Mouse (Mus musculus) spleen, adult 18-20 months (tissue): Measurements from ENCODE around the gene Rarg.

ENCODE experiments used
- DNase-seq, 2 experiments: peaks; one replicate each; pipeline ENCODE4 v3.0.0; 2022; ENCODE audit warnings: mixed read lengths in 2 of 2

The Rarg gene

DNA sequence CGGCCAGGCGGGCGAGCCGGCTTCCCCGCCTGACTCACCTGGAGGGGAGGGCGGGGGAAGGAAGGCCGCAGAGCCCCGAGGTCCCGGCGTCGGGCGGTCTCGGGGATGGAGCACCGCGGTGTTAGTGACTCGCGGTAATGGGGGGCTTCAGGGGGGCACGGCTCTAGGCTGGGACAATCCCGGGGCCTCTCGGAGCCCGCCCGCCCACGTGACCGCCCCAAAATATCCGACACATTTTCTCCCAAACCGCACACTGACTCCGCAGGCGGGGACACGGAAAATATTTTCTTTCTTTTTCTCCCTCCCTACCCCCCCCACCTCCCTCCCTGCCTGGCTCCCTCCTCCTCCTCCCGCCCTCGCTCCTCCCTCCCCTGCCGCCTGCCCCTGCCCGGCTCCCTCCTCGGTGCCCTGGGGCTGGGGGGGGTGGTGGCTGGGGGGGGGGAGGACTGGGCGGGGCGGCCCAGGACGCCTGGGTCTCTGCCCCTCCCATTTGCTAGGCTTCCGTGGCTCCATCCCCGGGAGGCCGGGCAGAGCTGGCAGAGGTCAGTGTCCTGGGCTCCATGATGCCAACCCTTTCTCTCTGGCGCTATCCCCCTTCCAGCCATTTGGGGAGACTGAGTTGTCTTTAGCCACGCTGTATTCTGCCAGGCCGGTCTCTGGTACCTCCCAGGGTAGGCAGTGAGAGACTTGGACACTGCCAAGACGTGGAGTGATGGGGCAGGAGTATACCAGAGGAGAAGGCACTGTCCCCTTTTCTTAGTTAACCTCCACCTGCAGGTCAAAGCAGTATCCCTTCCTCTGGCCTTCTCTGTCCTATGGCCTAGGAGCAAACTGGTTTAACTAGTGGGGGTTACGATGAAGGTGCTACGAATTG, at the start of gene Rarg:
Rarg (minus strand) TSS at position 316 of the 874 bp plus-strand sequence.
- peak in 1 of 2 experiments; percentile 26 for DNase-seq

DNA sequence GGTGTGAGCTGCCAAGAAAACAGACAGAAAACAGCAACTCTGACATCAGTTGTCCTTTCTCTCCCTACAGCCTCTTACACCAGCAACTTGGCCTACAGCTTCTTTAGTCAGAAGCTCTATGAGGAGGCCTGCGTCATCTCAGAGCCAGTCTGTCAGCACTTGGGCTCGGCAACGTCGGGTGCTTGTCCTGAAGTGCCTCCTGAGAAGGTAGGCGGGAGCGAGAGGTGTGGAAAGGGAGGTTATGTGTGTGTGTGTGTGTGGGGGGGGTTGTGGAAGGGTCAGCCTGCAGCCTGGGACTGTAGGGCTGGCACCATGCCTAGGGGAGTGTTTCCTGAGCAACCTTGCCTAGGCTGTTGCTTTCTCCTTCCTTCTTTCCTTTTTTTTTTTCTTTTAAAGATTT, 45.2 kb upstream of the Rarg start:
- DNase-seq: no peak

DNA sequence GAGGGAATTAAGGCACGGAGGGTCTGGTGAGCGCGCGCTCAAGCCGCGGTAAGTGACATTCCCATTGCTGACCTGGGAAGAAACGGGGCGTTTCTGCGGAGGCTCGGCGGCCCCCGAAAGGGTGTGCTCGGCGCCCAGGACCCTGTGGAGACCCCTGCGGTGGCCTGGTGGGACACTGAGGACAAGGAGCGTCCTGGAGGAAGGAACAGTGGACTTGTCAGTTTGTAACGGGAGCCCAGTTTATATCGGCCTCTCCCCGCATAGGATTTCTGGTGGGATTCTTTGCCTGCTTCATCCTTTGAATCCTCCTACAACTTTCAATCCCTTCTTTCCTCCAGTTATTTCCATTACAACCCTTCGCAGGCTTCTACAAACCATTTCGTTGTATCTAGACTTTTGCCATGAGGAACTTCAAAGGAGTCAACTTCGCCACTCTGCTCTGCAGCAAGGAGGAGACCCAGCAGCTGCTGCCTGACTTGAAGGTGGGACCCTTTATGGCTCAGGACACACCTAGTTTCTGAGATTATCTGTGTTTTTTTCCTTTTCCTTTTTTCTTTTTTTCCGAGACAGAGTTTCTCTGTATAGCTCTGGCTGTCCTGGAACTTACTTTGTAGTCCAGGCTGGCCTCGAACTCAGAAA, 39.2 kb upstream of the Rarg start:
- no peak for DNase-seq

DNA sequence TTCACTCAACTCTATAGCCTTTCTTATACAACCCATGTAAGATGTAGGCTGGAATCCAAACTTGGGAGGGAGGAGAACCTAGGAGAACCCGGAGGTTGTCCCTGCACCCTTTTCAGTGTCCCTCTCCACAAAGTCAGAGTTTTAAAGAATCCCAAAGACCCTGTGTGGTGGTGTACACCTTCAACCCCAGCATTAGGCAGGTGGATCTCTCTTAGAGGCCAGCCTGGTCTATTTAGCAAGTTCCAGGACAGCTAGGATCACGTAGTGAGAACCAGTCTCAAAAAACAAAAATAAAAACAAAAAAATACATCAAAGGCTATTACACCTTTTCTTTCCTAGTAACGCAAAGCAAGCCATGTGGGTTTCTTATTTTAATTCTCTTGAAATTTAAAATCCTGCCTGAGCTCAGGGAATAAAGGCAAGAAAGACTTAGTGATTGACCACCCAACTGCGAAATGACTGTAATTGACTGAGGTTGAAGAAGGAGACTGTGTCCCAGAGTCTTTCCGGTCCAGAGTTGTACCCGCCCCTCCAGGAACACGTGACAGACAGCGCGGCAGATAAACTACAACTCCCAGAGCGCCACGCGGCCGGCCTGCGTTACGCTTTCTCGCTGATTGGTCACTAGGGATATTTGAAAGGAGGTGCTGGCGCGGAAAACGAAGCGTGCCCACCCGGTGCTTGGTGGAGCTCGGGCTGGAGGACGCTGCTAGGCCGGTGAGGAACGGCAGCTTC, 38.5 kb upstream of the Rarg start, which contains the start of gene Espl1:
Espl1 (plus strand) TSS at position 634 of the 735 bp plus-strand sequence.
- peak; percentile 88 to 95 for DNase-seq

DNA sequence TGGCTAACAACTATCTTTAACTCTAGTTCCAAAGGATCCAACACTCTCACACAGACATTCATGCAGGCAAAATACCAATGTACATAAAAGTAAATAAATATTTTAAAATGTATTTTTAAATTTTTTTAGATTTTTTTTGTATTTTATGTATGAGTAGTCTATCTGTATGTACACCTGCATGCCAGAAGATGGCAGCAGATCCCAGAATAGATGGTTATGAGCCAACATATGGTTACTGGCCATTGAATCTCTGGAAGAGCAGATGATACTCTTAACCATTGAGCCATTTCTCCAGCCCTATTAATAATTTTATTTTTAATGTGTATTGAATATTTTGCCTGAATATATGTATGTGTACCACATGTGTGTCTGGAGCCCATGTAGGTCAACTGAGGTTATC, 30.1 kb upstream of the Rarg start:
- peak in 1 of 2 experiments; percentile 39 for DNase-seq

DNA sequence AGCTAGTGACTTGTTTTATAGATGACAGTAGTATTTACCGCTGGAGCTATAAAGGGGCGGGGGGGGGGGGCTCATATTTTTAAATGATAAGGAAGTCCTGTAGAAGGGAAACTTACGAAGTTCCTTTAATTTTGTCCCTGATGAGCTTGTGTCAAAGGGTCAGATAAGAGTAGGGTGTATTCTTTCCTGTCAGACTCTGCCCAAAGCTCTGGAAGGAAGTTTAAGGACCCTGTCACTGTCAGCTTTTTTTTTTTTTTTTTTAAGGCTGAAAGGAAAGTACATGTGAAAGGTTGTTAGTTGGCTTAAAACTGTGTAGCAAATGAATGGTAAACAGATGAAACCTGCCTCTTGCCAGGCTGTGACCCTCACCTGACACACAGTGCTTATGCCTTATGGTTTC, 26.3 kb upstream of the Rarg start:
- DNase-seq: no peak

DNA sequence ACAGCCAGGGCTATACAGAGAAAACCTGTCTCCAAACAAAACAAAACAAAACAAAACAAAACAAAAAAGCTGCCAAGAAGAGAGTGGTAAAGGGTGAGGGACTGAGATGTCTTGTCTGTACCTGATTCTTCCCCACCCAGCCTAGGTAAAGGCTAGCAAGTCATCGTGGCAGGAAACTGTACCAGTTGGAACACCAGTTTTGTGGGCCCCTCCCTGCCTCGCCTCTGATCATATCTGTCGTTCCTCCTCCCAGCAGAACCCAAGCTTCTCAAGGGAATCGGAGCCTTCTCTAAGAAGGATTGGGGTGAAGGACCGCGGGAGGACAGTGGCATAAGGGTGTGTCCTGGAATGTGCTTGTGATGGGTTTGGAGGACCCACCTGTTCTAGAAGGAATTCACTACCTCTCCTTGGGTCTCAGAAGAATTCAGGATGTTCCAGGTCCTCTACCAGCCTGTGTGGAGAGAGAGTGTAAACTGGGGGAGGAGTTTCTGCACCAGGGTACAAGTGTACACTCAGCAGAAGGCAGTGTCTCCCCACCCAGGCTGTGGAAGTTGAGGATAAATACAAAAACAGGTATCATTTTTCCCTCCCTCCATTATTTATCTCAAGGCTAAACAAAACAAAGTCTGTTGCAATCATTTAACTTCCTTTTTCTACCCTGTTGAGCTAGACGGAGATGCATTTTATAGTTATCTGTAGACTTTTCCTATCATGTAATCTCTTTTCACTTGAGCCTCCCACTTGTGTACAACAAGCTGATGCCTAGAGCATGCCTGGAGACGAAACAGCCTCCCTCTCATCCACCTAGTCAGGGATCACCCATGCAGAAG, 25.4 kb upstream of the Rarg start:
- DNase-seq: no peak

DNA sequence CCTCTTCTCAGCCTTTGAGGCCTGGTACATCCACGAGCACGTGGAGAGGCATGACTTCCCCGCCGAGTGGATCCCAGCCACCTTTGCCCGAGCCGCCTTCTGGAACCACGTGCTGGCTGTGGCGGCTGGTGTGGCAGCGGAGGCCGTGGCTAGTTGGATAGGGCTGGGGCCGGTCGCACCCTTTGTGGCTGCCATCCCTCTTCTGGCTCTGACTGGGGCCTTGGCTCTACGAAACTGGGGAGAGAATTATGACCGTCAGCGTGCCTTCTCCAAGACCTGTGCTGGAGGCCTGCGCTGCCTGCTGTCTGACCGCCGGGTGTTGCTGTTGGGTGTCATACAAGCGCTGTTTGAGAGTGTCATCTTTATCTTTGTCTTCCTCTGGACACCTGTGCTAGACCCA, 23.3 kb upstream of the Rarg start:
- no peak for DNase-seq

DNA sequence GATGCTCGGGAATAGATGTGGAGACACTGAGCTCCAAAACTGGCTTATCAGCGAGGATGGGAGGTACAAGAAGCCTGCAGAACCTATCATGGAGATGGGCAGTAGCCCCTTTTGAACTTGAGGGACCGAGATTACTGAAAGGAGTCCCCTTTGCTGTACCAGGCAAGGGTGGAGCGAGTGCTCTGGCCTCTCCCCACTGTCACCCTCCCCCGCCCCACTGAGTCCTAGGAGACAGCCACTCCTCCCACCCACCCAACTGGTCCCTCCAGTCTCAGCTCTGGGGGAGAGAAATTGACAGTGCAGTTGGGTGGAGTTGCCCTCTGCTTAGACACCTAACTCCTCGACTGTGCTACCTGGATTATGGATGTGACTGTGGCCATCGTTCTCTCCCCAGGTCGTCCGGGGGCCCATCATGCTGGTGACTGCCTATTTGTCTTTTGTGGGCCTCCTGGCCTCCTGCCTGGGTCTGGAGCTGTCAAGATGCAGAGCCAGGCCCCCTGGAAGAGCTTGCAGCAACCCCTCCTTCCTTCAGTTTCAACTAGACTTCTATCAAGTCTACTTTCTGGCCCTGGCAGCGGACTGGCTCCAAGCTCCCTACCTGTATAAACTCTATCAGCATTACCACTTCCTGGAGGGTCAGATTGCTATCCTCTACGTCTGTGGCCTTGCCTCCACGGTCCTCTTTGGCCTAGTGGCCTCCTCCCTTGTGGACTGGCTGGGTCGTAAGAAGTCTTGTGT, 22.6 kb upstream of the Rarg start:
- DNase-seq: no peak

DNA sequence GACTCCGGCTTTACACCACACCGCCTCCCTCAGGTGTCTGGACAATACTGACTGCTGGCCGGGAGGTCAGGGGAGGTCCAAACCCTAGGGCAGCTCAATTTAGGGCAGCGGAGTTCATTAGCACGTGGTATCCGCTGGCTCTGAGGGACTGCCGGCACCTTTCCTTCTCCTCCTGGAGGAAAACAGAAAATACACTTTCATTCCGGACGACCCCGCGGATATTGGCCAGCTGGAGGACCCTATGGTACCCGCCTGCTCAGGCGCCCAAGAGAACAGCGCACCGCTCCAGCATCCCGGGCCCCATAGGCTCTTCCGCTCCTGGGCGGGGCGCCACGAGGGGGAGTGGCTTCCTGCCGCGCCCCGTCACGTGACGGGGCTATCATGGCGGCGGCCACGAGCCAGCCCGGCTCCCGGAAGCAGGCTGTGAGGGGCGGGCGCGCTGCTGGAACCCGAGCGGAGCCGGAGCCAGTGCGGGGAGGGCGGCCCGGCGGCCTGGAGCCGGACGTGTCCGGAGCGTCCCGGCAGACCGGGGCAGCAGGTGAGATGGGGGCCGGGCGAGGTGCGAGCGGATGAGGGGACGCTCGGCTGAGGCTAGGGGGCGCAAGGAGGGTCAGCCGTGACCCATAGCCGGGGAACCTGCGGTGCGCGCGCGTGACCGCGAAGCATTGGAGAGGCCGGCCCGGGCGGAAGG, 21.9 kb upstream of the Rarg start, which contains the start of gene Mfsd5:
Mfsd5 (plus strand) TSS at position 363 of the 691 bp plus-strand sequence.
- DNase-seq: peak; percentile 78 to 83

DNA sequence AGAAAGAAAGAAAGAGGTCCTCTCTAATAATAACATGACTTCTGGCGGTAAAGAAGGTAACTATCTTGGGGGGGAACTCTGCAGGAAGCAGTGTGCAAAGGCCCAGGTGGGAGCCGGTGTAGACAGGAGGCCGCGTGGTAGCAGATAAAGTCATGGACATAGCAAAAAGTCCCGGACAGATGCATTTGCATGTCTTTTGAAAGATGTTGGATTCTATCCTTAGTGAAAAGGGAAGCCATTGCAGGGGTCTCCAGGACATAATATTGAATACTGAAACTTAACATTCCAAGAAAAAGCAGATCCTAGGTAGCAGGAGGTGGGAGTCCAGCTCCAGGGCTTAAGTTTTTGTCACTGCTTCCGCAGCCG, 21.4 kb upstream of the Rarg start:
- no peak for DNase-seq

DNA sequence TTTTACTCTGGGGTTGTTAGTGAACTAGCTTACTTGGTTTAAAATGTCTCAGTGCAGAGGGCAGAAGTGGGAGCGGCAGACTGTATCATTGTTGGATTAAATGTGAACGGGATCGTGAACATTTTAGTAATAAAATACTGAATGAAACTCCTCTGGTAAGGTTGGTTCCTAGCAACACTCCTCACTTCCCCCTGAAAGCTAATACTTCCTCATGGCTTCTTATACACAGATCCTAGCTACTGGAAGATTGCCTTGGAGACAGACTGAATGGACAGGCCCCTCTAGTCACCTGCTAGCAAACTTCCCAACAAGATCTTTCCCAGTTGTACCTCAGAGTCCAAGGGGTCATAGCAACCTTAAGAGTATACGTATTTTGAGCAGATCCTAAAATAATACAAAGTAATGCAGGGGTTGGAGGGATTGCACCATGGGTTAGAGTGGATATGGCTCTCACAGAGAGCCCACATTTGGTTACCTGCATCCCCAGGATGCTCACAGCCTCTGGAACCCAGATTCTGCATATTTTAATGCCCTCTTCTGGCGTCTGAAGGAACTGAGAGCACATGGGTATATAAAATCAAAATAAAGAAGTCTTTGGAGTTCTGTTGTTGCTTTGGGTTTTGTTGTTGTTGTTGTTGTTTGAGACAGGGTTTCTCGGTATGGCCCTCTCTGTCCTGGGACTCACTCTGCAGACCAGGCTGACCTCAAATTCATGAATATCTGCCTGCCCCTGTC, 16.8 kb upstream of the Rarg start:
- DNase-seq: no peak

DNA sequence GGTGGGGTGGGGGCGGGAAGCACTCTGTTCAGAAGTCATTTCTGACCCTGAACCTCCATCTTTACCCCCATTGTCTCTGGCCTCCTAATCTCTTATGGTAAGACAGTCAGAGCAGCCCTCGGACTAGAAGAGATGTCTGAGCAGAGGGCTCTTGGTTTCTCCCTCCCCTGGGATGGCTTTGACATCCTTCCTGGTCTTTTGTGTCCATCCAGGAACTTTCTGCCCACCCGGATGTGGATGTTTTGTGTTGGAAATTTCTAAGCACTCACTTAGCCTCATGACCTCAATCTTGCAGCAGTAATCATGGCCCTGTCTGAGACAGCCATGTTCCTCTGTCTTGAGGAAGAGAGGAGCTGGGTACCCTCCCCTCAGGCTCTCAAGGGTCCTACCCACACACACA, 14.1 kb upstream of the Rarg start:
- DNase-seq: no peak

DNA sequence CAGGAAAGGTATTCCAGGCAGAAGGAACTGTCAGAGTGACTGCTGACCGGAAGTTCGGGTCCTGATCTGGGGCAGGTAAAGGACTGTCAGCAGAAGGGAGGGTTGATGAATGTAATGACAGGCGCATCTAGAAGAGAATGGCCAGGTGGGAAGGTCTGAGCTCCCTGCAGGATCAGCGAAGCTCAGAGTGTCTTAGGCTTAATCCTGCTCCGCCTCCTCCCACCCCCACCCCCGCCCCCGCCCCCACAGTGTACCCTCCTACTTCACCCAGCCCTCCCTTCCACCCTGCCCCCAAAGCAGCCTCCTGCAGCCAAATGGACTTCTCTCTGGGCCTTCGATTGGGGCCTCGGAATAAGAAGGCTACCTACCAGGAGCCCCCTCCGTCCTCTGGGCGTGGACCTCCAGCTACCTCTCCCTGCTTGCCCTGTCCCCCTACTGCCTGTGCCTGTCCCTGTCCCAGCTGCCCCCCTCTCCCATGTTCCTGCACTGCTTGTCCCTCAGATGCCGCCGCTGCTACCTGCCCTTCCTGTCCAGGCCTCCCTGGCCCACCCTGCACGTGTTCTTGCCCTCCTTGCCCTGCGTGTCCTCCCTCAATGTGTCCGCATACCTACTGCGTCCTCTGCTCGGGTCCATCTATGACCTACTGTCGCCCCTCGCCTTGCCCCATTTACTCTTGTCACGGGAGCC, 13.1 kb upstream of the Rarg start, which contains the start of gene Gm9918:
Gm9918 (plus strand) TSS at position 290 of the 687 bp plus-strand sequence.
- no peak for DNase-seq

DNA sequence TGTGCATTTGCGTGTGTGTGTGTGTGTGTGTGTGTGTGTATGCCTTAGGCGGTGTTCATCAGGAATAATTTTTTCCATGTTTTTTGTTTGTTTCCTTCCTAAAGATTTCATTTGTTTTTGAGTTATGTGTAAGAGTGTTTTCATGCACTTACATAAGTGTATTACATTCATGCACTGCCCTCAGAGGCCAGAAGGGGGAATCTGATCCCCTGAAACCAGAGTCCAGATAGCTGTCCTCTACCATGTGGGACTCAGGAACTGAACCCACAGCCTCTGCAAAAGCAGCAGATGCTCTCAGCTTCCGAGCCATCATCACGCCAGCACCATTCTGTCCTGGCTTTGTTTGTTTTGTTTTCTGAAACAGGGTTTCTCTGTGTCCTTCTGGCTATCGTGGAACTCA, 8.2 kb upstream of the Rarg start:
- no peak for DNase-seq

DNA sequence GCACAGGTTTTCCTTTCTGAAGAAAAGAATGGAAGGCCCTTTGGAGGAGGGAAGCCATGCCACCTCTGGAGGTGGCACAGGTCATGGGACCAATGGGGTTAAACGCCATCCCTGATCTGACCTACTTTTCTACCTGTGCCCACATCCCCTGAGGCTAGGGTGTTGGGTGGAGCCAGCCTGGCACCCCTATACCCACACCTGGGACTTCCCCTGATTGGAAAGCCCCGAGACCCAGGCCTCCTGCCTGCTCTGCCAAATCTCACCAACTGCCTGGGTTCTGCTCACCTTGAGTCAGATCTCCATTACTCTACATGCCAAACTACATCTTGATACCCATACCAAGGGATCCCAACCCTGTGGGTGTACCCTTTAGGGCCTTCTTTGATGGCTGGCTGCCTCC, 5.7 kb upstream of the Rarg start:
- DNase-seq: no peak

DNA sequence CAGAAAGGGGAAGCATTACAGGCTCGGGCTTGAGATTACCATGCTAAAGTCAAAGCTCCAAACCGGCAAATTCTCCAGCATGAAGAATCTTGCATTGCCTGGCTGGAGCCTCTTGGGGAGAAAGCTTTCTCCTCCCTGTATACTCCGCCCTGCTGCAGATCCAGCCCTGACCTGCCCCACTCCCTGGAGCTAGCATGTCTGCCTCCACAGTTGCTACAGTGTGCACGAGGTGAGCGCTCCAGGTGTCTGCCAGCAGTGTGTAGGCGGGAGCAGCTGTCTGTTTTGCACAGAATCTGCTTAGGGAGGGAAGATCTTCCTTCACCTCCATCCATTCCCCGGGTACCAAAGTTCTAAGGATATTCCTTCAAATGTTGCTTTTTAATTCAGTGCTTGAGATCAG, 5.3 kb upstream of the Rarg start:
- DNase-seq: no peak

DNA sequence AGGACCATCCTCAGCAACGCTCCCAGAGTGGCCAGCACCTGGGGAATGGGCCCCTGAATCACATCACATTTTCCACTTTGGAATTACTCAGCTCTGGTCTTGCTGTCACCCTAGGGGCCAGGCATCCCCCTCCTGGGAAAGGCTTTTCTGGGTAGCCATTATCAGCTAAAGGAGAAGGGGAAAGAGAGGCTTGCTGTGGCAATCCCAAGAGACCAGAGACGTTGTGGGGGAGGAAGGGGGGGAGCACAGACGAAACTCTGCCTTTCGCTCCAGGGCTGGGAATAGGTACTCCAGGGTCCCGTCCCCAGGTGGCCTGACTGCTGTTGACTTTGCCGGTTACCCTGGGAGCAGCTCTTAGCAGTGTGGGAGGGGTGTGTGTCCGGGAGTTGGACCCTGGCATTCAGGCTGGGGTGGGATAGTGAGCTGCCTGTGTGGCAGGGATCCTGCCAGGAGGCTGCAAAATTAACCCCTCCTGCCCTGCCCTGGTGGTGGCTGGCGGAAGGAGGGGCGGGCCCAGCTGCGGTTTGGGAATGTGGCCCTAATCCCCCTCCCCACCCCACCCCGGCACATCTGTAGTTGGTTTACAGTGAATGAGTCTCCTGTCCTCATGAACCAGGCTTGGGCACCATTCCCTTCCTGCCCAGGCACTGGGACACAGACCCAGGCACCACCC, 1.4 kb upstream of the Rarg start:
- no peak for DNase-seq

DNA sequence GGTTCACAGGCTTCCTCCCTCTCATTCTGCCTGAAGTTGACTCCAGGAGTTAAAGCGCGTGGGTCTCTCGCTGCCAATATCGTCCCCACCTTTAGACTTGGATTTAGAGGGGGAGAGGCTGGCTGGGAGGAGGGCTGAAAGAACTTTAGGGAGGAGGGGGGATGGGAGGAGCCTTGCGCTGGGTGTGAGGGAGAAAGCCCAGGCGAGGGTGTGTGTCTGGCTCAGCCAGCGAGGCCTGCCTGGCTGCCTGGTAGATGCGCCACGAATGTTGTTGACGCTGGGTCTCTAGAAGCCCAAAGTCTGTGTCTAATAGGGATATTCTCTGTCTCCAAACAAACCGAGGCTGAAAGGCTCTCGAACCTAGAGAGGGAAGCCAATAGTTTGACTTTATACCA, 756 bp upstream of the Rarg start:
- DNase-seq: no peak
